8 mouse cellular contexts compared by ENCODE assay signal in the genomic region with DNA sequence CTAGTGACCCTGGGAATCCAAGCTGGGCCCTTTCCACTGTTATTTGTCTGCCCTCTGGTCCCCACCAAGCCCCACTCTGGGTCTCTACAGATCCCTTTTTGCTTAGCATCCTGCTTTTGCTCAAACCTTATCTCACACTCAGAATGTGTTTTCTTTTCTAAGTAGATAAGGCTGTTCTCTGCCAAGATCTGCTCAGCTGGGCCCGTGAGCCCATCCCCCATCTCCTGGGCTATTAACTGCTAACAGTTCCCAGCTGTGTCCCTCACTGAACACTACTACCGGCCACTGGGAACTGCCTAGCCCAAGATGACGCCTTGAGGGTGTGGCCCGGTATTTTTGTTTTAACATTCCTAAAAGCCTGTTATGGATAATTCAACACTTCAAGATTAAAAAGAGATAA. TPM values are rescaled to one million over a fixed set of nuclear protein-coding genes. Genes with fewer than 3 reads are reported as not detected.
DNase-seq lines count a peak whose midpoint lies in the region; ATAC-seq lines count a peak whose summit lies in the region.

No protein-coding gene starts in this region.

- H3K4me1 ChIP-seq in neural tube, embryonic 15.5 days, result 0 out of 2 replicates have a peak, but pooled peaks cover 4% of the 10 kb centered on the region
- peaks cover 18% of the 10 kb centered on the region; the same call in 1 of the 2 replicates for H3K4me1 ChIP-seq in heart, embryonic 11.5 days (ENCODE audit: control insufficient read depth, insufficient read depth, low read length)
- no peaks in the 10 kb centered on the region for H3K4me1 ChIP-seq in neural tube, embryonic 12.5 days
- no peaks in the 10 kb centered on the region for H3K4me1 ChIP-seq in forebrain, embryonic 12.5 days

- no peaks in the 10 kb centered on the region for H3K9me3 ChIP-seq in neural tube, embryonic 15.5 days (replicated peaks)
- H3K9me3 ChIP-seq in heart, embryonic 11.5 days (replicated peaks; ENCODE audit: control insufficient read depth, low read length), result no peaks in the 10 kb centered on the region
- no peaks in the 10 kb centered on the region for H3K9me3 ChIP-seq in neural tube, embryonic 12.5 days
- H3K9me3 ChIP-seq in forebrain, embryonic 12.5 days, result no peaks in the 10 kb centered on the region

- no peak overlapping the region for H3K27ac ChIP-seq in neural tube, embryonic 15.5 days (replicated peaks)
- peak overlapping the region; percentile 68 for H3K27ac ChIP-seq in heart, embryonic 11.5 days (ENCODE audit: low read depth, low read length)
- no peak overlapping the region for H3K27ac ChIP-seq in neural tube, embryonic 12.5 days
- no peak overlapping the region for H3K27ac ChIP-seq in forebrain, embryonic 12.5 days

- no peak overlapping the region for H3K4me3 ChIP-seq in neural tube, embryonic 15.5 days (replicated peaks)
- no peak overlapping the region for H3K4me3 ChIP-seq in heart, embryonic 11.5 days (ENCODE audit: low read depth, low read length)
- H3K4me3 ChIP-seq in neural tube, embryonic 12.5 days, result no peak overlapping the region
- H3K4me3 ChIP-seq in forebrain, embryonic 12.5 days (replicated peaks), result no peak overlapping the region

- no peak for ATAC-seq in neural tube, embryonic 15.5 days (ENCODE audit: low FRiP score)
- peak; percentile 83 for ATAC-seq in heart, embryonic 11.5 days (replicated peaks; ENCODE audit: insufficient number of reproducible peaks, low FRiP score, low TSS enrichment)
- peak; percentile 72; the same call in 1 of the 2 replicates for ATAC-seq in neural tube, embryonic 12.5 days (ENCODE audit: low FRiP score, low read depth)
- no peak for ATAC-seq in forebrain, embryonic 12.5 days (ENCODE audit: low FRiP score)

- H3K27me3 ChIP-seq in neural tube, embryonic 15.5 days (replicated peaks), result no peaks in the 10 kb centered on the region
- H3K27me3 ChIP-seq in heart, embryonic 11.5 days (ENCODE audit: control insufficient read depth, insufficient read depth, low read length), result no peaks in the 10 kb centered on the region
- H3K27me3 ChIP-seq in neural tube, embryonic 12.5 days (replicated peaks), result no peaks in the 10 kb centered on the region; the same call in 1 of the 2 replicates
- H3K27me3 ChIP-seq in forebrain, embryonic 12.5 days, result no peaks in the 10 kb centered on the region

- no peak overlapping the region for H3K4me2 ChIP-seq in neural tube, embryonic 15.5 days
- no peak overlapping the region; the same call in 1 of the 2 replicates for H3K4me2 ChIP-seq in heart, embryonic 11.5 days
- no peak overlapping the region for H3K4me2 ChIP-seq in neural tube, embryonic 12.5 days (replicated peaks)
- no peak overlapping the region for H3K4me2 ChIP-seq in forebrain, embryonic 12.5 days

- H3K9ac ChIP-seq in neural tube, embryonic 15.5 days (replicated peaks), result no peak overlapping the region
- H3K9ac ChIP-seq in heart, embryonic 11.5 days (ENCODE audit: low read depth, low read length), result no peak overlapping the region
- no peak overlapping the region for H3K9ac ChIP-seq in neural tube, embryonic 12.5 days
- H3K9ac ChIP-seq in forebrain, embryonic 12.5 days, result no peak overlapping the region

- 19% methylated on average over 4 of the region's 4 CpGs for WGBS in neural tube, embryonic 15.5 days
- 4% methylated on average over 4 of the region's 4 CpGs for WGBS in heart, embryonic 11.5 days (ENCODE audit: insufficient replicate concordance)
- 20% methylated on average over 4 of the region's 4 CpGs for WGBS in neural tube, embryonic 12.5 days
- 56% methylated on average over 4 of the region's 4 CpGs for WGBS in forebrain, embryonic 12.5 days

- no peaks in the 10 kb centered on the region for H3K36me3 ChIP-seq in neural tube, embryonic 15.5 days
- no peaks in the 10 kb centered on the region for H3K36me3 ChIP-seq in heart, embryonic 11.5 days (ENCODE audit: control insufficient read depth, insufficient read depth, low read length)
- no peaks in the 10 kb centered on the region for H3K36me3 ChIP-seq in neural tube, embryonic 12.5 days
- no peaks in the 10 kb centered on the region for H3K36me3 ChIP-seq in forebrain, embryonic 12.5 days (replicated peaks)

- peak; percentile 60 for DNase-seq in neural tube, embryonic 10.5 days (ENCODE audit: extremely low spot score, low spot score)
- peak; percentile 82 to 88 for DNase-seq in kidney, postnatal 4 days
- no peak for DNase-seq in right cerebral cortex, adult 2 months (ENCODE audit: low spot score in 2 of 2)
- no peak for DNase-seq in cerebellum, postnatal 36 days

RNA-seq across cellular contexts. Expression of gene Fbn1, which starts 8.8 kb away (rescaled TPM):
- 3.2 and 4.8 TPM in 2 replicates for polyA plus RNA-seq in neural tube, embryonic 15.5 days (2015; fragmentation: Nextera tagmentation; extraction: Ambion mirVana)
- polyA plus RNA-seq in heart, embryonic 11.5 days (2014; fragmentation: Nextera tagmentation; extraction: Ambion mirVana), result 28.5 and 31.9 TPM in 2 replicates
- 6.8 TPM in 2 replicates for polyA plus RNA-seq in neural tube, embryonic 12.5 days (2016; fragmentation: Nextera tagmentation; extraction: Ambion mirVana)
- polyA plus RNA-seq in forebrain, embryonic 12.5 days (2016; fragmentation: Nextera tagmentation; extraction: Ambion mirVana), result 6.4 and 8.6 TPM in 2 replicates

RNA-seq across cellular contexts. Expression of gene Gm9913, which starts 11.7 kb away (rescaled TPM):
- 0.26 and 0.27 TPM in 2 replicates for polyA plus RNA-seq in neural tube, embryonic 15.5 days (2015; fragmentation: Nextera tagmentation; extraction: Ambion mirVana)
- 0.42 and 0.45 TPM in 2 replicates for polyA plus RNA-seq in heart, embryonic 11.5 days (2014; fragmentation: Nextera tagmentation; extraction: Ambion mirVana)
- 0.09 and 0.15 TPM in 2 replicates for polyA plus RNA-seq in neural tube, embryonic 12.5 days (2016; fragmentation: Nextera tagmentation; extraction: Ambion mirVana)
- 0.19 and 0.38 TPM in 2 replicates for polyA plus RNA-seq in forebrain, embryonic 12.5 days (2016; fragmentation: Nextera tagmentation; extraction: Ambion mirVana)

Comparison
In these comparisons a context has a peak if more than half of its experiments do, and no peak if none do; other contexts are left out.
1. ATAC-seq: peak in heart, embryonic 11.5 days (single experiment) and neural tube, embryonic 12.5 days (single experiment); none in neural tube, embryonic 15.5 days (single experiment) and forebrain, embryonic 12.5 days (single experiment).
2. DNase-seq: peak in neural tube, embryonic 10.5 days (single experiment) and kidney, postnatal 4 days (2 of 2); none in right cerebral cortex, adult 2 months (0 of 2) and cerebellum, postnatal 36 days (0 of 2).